Mouse (Mus musculus): Measurements from ENCODE around the gene Prkrip1. TPM values are rescaled to one million over a fixed set of nuclear protein-coding genes. Genes with fewer than 3 reads are reported as not detected.

The Prkrip1 gene
- polyA plus RNA-seq, 1 experiment from 2014 or later = 62.9 TPM

Other genes starting within 250 kb of the Prkrip1 start
- 1.7 and 3.7 TPM in 2 replicates for gene Ssc4d, start 224.4 kb downstream of the Prkrip1 start, polyA plus RNA-seq (2016; fragmentation: Nextera tagmentation; extraction: Ambion mirVana)
- 0.32 TPM in 1 of 2 replicates, not detected in the other for gene Zp3, start 218.9 kb downstream of the Prkrip1 start, polyA plus RNA-seq (2016; fragmentation: Nextera tagmentation; extraction: Ambion mirVana)
- gene Dtx2, start 204.2 kb downstream of the Prkrip1 start, polyA plus RNA-seq (2016; fragmentation: Nextera tagmentation; extraction: Ambion mirVana) = 31.4 and 34.5 TPM in 2 replicates
- 0.05 TPM in 1 of 2 replicates, not detected in the other for gene Upk3b, start 160.5 kb downstream of the Prkrip1 start, polyA plus RNA-seq (2016; fragmentation: Nextera tagmentation; extraction: Ambion mirVana)
- gene Upk3bl, start 144.5 kb downstream of the Prkrip1 start, polyA plus RNA-seq (2016; fragmentation: Nextera tagmentation; extraction: Ambion mirVana) = 1.5 and 2.0 TPM in 2 replicates
- gene Rasa4, start 115.0 kb downstream of the Prkrip1 start, polyA plus RNA-seq (2016; fragmentation: Nextera tagmentation; extraction: Ambion mirVana) = 12.5 and 13.1 TPM in 2 replicates
- gene Polr2j, start 82.3 kb downstream of the Prkrip1 start, polyA plus RNA-seq (2016; fragmentation: Nextera tagmentation; extraction: Ambion mirVana) = 187 and 217 TPM in 2 replicates
- gene Lrwd1, start 62.9 kb downstream of the Prkrip1 start, polyA plus RNA-seq (2016; fragmentation: Nextera tagmentation; extraction: Ambion mirVana) = 34.5 and 36.6 TPM in 2 replicates
- gene Alkbh4, start 62.8 kb downstream of the Prkrip1 start, polyA plus RNA-seq (2016; fragmentation: Nextera tagmentation; extraction: Ambion mirVana) = 23.0 and 23.3 TPM in 2 replicates
- gene Orai2, start 28.2 kb downstream of the Prkrip1 start, polyA plus RNA-seq (2016; fragmentation: Nextera tagmentation; extraction: Ambion mirVana) = 19.0 and 21.3 TPM in 2 replicates
- gene Sh2b2, start 47.6 kb upstream of the Prkrip1 start, polyA plus RNA-seq (2016; fragmentation: Nextera tagmentation; extraction: Ambion mirVana) = 20.3 and 23.3 TPM in 2 replicates

Data from hindbrain, embryonic 12.5 days (tissue).